Mouse (Mus musculus) cerebellum, adult 9-10 months (tissue): ENCODE results near the gene Arhgap31.
A peak's percentile ranks its signal among the peaks of the same experiment; 100 is the strongest.
"Not testable (repeated sequence)": the region's sequence is repeated elsewhere in the genome, so short reads cannot be mapped to it uniquely, and the experiment has no call there.

Source experiments
- DNase-seq: peaks from one replicate; pipeline ENCODE4 v3.0.0; 2022

Gene Arhgap31

DNA sequence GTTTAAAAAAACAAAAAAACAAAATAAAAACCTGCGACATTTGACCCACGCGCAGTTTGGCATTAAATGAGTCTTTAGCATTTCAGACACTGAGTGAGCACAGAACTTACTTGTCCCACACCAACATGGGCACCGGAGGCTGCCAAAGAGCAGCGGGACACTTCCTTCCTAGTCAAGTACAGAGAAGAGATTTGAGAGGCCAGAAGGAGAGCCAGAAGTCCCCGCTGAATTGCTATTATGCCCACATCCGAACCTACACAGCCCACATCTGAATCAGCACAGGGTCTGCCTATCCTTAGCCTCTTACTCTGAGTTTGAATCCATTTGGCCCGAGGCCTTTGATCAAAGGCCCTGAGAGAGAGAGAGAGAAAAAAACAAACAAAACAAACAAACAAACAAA, 11.2 kb upstream of the Arhgap31 start:
- no peak for DNase-seq

DNA sequence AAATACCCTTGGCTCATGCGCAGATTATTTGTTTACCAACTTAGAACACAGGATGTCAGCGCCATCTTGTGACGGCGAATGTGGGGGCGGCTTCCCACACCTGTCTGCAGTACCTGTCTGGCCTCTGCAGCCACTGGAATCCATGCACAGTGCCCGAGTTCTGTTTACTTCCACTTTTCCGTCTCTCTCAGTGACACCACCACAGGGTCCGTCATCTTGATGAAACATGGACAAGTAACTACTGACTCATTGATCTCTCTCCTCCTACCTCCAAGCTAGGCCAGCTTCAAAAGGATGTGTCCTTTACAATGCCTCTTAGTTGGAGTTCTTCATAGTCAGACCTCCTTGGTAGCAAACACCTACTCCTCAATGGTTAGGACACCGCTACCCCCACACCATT, 8.3 kb upstream of the Arhgap31 start:
- DNase-seq, result no peak

DNA sequence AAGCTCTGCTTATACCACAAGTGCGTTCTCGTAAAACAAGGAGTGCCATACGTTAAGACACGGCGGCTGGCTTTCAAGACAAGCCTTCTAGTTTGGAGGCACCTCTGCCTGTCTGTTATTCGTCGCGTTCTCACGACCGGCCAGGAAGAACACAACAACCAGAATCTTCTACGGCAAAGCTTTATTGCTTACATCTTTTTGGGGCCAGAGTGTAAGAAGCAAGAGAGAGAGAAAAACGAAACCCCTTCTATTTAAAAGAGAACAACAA, 1.1 kb upstream of the Arhgap31 start:
- DNase-seq, result not testable (repeated sequence)

GRCm38 (mm10) chr16:38713404-38714258, 557 bp upstream of the Arhgap31 start:
- peak; percentile 9 for DNase-seq

DNA sequence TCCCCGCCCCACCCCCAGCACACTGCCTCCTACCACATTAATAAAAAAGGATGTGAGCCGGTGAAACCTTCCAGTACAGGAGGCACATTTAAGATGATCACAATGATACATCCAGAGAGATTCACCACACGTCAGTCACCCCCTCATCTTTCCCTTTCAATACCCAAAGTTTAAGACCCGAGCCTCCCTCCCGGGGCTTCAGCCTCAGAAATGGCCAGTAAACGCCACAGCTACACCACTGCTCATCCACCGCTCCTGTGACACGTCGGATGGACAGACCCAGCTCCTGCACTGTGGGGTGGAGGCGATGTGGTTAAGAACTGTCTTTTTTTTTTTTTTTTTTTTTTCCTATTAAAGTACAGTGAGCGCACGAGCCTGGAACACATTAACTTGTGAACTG, 969 bp downstream of the Arhgap31 start:
- no peak for DNase-seq

- DNase-seq, result no peak
These were observed 1.8 kb downstream of the Arhgap31 start for GRCm38 (mm10) chr16:38711245-38711644.

DNA sequence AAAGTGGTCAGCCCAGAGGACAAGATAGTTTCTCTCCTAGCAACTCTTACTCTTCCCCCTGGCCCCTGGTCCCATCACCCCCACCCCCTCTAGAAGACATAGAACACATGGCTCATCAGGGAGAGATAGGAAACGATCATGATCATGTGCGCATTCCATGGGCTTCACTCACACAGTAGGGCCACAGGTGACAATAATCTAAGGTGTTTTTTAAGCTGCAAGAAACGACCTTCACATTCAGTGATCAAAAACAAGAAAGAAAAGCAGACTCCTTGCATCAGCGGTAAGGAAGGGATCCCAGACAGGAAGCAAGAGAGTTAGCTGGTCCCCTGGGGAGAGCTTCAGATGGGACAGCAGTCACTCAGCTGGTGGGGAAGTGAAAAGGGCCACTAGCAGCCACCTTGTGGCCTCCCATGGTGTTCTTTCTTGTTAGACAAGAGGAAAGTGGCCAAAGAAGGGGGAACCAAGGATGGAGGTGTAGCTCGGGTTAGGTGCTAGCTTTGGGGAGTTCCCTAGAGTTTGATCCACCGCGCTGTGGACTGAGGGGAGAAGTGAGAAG, 4.0 kb downstream of the Arhgap31 start:
- DNase-seq, result no peak

DNA sequence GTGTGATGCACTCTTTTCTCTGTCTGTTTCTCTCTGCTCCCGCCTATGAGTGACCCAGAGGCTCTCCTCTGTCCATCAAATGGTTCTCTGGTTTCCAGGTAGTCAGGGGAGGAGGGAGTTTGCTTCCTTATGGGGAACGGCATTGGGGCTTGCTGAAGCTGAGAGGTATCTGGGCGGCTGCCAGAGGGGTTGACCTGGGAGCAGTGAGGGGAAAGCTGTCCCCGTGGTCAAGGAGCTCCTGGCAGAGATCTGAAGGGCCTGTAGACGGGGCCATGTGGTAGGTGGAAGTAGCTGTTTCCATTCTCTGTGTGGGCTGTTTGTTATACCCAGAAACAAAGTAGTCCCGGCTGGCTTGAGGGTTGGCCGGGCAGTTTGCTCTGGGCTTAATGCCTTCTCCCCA, 6.3 kb downstream of the Arhgap31 start:
- DNase-seq, result no peak

DNA sequence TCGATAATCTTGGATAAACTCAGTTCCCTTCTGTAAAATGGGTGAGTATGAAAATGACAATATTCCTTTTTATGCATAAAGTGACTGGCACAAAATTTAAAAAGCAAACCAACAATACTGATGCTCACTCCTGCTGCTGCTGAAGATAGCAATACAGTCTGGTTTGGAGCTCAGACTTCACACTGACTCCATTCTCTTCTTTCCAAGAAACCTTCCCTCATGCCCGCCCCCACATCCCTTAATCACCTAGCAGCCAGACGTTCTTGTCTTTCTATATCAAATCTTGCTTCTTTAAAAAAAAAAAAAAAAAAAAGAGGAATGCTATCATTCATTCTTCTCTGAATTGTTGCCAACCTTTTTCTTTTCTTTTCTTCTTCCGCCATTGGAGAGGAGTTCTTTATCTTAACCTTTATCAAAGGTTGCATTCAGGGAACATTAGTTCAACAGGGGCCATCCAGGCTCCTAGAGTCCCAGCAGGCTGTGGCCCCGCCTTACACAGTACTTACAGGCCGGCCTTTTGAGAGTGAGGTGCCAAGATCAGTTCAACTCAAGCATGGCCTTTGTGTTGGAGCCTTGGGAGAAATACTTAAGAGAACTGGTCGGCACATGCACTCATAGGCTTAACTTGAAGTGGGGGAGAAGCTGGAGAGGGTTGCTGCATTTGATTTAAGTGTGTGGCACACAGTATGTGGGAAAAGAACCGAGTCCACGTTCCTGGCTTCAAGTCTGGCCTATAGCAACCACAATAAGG, 7.4 kb downstream of the Arhgap31 start:
- DNase-seq, result no peak

GRCm38 (mm10) chr16:38703501-38703900, 9.6 kb downstream of the Arhgap31 start:
- no peak for DNase-seq

DNA sequence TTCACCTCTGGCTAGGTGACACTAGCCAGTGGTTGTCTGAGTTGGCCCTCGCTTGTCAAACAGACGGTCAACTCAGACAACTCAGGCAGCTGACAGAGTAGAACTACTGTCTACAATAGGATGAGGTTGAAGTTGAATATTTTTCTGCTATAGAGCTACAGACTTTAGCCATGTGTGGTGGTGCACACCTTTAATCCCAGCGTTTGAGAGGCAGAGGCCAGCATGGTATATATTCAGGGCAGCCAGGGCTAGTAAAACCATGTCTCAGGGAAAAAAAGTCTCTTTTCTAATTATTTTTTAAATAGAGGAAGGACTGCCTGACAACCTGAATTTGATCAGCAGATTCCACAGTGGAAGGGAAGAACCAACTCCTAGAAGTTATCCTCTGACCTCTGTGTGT, 10.8 kb downstream of the Arhgap31 start:
- DNase-seq, result no peak

DNA sequence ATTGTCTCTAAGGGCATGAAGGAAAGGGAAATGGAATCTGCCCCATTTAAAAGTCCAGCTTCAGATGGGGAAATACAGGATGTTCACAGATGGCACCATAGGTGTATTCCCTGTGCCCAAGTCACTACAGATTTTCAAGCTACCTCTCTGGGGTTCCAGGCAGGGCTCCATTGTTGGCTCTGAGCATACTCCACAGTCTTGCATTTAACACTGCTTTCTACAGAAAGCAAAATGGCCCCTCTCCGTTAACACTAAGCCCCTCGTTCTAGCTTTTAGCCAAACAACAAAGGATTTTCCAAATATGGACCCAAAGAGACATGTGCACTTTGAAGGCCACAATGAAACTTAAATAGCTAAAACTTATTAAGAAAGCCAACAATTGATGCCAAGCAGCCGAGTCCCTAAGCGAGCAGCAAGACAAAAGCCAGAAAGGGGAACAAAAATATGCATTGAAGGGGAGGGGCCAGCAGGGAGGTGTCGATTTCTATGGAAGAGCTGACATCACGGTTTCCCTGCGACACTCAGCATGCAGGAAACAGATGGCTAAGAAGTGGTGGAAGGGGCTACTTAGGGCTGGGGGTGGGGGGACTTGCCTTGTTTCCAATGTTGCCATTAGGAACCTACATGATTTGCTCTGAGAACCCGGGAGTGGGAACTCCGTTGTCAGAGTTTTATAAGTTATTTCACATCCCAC, 11.4 kb downstream of the Arhgap31 start:
- DNase-seq, result no peak

- DNase-seq, result no peak
These were observed 12.5 kb downstream of the Arhgap31 start for GRCm38 (mm10) chr16:38700392-38701162.

- DNase-seq, result no peak
These were observed 15.5 kb downstream of the Arhgap31 start for GRCm38 (mm10) chr16:38697611-38698010.

- DNase-seq, result no peak
These were observed 17.5 kb downstream of the Arhgap31 start for GRCm38 (mm10) chr16:38695557-38695956.

DNA sequence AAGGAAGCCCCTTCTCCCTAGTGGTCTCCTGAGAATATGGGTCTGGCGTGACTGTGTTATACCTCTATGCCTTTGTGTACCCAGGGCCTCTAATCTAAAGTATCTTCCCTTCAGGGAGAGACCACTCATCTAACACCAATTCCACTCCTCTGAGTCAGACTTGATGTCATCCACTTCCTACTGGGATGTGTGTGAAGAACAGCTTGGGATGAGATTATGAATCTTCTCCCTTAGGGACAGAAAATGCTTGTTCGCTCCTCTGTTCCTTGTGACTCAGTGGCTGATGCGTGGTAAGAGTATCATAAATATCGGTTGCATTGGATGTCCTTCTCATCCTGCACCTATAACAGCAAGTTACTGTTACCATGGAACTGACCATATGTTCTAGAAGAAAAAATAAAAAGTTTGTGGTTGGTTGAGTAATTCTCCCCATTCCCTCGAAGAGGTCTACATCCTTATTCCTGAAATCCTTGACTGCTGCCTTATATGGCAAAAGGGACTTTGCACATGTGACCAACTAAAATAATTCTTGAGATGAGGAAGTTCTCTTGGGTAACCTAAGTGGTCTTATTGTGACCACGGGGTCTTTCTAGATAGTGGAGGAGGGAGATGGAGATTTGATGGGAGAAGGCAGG, 18.1 kb downstream of the Arhgap31 start:
- no peak for DNase-seq

GRCm38 (mm10) chr16:38690501-38690900, 22.6 kb downstream of the Arhgap31 start:
- no peak for DNase-seq

DNA sequence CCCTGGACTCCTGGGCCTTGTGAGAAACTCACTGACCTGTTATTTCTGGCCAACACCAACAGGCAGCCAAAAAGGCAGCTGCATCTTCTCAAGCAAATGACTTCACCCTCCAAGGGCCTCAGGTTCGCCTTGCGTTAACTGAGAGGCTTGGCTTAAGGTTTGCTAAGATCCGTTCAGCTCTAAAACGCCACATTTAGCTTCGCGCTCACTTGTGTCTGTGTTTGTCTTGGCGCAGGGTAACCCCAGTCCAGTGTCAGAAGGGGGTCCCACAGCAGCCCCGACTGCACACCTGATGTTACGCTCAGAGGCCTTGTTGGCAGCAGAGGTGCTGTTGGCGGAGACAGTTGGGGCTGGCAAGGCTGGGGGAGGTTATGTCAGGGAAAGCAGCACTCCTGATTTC, 23.3 kb downstream of the Arhgap31 start:
- no peak for DNase-seq

DNA sequence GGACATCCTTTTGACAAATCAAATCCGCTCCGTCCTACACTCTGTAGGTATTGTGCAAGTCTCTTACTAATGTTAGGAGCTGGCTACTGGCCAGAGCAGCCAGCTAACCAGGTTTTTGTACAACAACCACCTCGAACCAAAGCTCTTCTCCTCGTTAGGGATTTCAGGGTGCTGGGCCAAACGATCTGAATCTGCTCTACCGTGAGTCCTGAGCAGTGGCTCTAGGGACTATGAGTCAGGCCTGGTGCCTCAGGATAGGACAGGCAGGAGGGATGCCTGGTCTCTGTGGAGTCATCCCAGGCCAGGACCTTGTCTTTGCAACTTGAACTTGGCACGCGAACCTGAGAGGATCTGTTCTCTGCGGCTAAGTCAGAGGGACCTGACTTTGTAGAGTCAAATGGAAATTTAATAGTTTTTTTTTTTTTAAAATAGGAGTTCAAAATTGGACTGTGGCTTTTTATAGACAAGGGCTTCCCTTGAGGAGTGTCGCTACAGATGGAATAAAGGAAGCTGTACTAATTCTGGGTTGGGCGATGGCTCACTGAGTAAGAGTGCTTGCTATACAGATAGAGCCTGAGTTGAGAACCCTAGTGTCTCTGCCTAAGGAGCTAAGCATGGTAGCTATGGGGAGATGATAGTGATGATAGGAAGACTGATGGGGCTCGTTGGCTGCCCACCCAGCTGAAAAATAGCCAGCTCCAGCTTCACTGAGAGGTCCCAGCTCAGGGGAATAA, 24.4 kb downstream of the Arhgap31 start:
- no peak for DNase-seq

GRCm38 (mm10) chr16:38687673-38688072, 25.4 kb downstream of the Arhgap31 start:
- no peak for DNase-seq

DNA sequence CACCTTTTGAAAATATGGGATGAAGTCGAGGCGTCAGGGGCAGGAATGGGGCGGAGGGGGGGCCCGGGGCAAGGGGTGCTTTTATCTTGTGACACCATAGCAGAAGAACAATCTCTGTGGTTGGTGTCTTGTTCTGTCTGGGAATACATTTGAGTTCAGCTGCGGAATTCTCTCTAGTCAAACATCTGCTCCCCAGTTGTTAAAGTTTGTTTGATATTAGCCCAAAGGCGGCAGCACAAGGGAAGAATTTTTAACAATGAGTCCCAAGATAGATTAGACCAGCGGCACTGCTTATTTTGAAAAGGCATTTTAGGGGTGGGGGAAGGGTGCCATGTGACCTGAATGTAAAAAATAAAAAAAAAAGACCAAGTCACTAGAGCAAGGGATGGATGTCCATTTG, 30.0 kb downstream of the Arhgap31 start:
- no peak for DNase-seq

GRCm38 (mm10) chr16:38681313-38681712, 31.8 kb downstream of the Arhgap31 start:
- DNase-seq, result no peak
